Mouse (Mus musculus): Measurements from ENCODE around the gene Pdzd2.

GRCm38 (mm10) chr15:12346916-12347315 lies 392.8 kb downstream of the Pdzd2 start:
- TF ChIP-seq FLI1 (IDR thresholded peaks at IDR 0.05; ENCODE audit: low read length) (no peak), GATA1 (IDR thresholded peaks at IDR 0.05; ENCODE audit: borderline replicate concordance, low read length) (no peak)

Data from megakaryocyte, embryonic 14.5 days (primary cell).